Mouse (Mus musculus) layer of hippocampus, adult 9-11 months (tissue): ENCODE data around the gene Gm45234.
A peak's percentile ranks its signal among the peaks of the same experiment; 100 is the strongest.

Source experiments
- DNase-seq: peaks from one replicate; pipeline ENCODE4 v3.0.0; 2022

Gene Gm45234

DNA sequence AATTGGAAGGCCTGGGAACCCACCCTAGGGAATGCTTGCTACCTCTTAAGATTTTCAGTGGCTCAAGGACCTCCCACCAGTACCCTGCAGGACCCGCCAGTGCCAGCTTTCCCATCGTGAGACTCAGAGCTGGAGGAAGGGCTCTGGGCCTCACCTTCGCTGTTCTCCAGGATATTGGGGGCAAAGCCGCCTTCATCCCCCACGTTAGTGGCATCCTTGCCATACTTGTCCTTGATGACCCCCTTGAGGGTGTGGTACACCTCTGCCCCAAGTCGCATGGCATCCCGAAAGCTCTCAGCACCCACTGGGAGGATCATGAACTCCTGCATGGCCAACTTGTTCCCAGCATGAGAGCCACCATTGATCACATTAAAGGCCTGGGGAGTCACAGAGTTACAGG, 10.1 kb upstream of the Gm45234 start:
- DNase-seq = no peak

DNA sequence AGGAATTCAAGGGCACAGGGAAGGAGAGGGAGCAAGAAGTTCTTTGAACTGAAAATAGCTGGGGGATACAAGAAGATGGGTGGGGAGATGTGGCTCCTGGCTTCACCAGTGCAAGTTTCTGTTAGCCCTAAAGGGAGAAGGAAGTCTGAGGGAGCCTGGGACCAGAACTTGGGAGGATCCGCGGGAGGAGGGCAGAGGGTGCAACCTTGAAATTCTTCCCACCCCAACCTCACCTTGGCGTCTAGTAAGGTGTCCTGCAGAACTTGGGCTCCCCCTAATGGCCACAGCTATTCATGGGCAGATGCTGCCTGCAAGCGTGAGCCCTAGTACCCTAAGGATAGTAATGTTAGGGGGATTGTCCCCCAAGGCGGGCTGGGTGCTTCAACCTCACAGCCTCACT, 3.4 kb upstream of the Gm45234 start:
- peak; percentile 86 for DNase-seq

DNA sequence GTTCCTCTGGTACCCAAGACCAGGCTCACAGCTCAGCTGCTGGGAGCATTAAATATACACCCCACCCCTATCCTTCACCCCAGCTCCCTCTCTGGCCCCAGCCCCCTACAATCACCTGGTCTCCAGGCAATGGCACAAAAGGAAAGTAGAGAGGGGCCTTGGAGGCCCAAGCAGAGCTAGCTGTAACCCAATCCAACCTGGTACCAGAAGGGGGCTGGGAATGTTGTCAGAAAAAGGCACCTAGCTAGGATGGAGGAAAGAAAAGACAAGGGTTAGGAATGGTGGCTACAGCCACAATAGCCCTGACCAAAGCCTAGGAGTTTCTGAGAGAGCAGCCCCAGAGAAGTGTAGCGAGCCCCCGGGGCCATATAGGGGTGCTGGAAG, 3.0 kb upstream of the Gm45234 start:
- DNase-seq = no peak

DNA sequence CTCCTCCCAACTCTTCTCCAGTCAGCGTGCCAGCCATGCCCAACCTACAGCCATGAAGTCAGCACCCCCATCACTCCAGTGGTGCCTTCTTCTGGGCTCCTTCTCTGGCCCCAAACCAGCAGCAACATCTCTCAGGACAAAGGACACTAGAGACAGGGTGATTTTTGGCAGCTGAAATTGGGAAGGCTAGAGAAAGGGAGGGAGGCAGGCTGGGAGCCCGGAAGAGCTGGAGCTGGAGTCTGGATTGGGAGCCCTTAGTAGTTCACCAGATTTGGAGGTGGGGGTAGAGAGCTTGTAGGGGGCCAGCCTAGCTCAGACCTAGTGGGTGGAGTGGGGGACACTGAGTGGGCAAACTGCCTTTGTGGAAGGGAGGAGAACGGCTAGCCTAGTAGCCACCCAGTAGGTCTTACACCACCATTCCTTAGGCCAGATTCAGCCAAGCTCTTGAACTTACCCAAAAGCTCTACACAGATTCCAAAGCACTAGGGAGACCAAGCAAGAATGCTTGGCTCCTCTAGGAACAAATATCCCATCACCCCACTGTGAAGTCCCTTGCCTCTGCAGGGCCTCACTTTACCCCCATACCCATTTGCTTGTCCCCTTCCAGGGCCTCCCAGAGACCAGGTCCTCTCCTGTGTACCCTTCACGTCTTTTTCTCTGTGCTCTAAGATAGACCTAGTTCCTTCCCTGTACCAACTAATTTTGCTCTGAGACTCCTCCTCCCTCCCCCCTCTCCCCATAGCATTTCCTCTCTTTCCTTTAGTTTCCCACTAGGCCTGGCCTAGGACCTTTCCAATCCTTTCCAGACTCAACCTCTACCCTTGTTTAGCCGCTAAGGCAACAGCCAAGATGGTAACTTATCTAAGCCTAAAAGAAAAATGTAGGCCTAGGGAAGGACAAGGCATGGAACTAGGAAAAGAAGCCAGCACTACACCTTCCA, 2.4 kb upstream of the Gm45234 start:
- peak; percentile 70 for DNase-seq

DNA sequence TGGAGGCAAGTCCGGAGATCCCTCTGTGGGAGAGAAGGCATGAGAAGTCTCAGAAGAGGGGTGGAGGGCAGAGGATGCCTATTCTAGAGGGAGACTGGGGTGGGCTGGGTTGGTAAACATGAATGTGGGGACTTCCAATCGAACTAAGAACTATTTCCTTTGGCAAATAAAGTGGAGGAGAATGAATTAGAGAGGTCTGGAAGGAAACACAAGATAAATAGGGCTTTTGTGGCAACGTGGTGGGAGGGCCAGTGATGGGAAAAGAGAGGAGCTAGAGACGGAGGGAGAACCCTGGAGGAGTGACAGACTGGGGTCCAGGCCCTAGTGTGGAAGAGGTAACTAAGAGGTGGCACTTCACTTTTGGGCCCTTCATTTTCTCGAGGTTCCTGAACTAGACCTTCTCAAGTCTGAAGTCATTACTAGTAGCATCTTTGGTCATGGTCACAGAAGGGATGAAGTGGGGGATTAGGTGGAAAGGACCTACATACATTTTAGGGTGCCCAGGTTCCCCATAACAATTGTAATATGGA, 1.6 kb upstream of the Gm45234 start:
- DNase-seq = no peak

DNA sequence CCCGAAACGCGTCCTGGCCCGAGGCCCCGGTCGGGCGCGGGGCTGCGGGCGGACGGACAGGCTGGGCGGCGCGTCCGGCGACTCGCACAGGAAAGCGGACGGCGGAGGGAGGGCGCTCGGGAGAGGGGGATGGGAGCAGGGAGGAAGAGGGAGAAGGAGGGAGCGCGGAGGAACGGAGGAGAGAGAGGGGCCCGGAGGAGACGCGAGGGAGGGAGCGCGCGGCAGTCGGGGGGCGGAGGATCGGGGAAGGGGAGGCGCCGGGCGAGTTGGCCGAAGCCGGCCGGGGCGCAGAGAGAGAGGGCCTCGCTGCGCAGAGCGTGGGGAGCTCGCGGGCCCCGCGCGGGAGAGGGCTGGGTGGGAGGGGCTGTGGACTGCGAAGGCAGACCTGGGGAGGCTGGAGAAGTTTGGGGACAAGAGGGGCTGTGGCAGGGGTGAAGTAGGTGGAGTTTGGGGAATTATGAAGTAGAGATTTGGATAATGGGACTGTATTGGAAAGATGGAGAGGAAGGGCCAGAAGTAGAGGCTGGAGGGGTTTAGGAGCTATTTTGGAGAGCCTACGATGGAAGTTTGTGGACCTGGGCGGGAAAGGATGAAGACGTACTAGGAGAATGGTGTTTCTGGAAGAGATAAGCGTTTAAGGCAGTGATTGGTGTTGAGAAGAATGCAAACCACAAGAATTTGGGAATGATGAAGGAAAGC, 980 bp upstream of the Gm45234 start:
- DNase-seq = peak; percentile 79

DNA sequence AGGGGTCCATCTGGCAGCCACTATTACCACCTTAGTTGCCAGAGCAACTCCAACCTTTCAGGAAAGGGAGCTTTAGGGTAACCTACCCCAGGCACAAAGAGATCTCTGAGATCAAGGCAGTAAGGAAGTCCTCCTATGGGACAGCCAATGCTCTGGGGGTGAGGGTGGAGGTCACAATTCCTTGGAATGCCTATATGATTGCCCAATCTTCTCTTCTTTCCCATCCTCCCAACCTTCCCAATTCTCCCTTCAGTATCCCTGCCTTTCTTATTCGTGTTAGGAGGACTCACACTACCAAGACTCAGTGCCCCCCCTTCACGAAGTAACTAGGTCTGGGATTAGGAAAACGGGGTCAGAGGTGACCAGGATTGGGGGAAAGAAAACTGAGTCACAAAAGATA, 515 bp downstream of the Gm45234 start:
- DNase-seq = no peak

DNA sequence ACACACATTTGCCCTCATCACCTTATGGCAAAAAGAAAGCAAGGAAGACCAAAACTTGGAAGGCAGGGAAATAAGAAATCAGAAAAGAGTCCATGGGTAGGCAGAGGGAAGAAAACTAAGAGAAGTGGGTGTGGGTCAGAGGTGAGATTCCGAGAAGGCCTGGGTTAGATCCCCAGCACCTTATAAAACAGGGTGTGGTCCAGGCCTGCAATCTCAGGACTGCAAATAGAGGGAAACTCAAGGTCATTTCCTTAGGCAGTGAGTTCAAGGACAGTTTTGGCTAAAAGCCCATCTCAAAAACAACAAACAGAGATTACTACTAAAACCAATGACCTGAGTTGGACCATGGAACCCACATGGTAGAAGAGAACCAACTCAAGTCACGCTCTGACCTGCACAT, 2.0 kb downstream of the Gm45234 start:
- DNase-seq = no peak

DNA sequence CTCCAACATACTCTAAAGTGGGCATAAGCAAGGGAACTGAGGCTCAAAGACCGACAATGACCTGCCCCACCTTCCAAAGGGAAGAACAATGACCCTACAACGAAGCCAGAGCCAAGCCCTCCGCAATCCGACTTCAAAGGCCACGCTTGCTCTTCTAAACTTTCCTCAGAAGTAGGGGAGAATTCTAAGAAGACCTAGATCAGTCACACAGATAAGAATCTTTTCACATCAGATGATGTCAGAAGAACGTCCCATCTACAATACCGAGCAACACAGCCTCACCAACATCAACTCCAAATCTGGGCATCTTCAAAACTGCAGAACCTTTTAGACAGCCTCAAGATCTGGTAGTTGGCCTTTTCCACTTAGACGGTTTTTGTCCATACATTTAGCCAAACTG, 5.4 kb downstream of the Gm45234 start:
- no peak for DNase-seq

DNA sequence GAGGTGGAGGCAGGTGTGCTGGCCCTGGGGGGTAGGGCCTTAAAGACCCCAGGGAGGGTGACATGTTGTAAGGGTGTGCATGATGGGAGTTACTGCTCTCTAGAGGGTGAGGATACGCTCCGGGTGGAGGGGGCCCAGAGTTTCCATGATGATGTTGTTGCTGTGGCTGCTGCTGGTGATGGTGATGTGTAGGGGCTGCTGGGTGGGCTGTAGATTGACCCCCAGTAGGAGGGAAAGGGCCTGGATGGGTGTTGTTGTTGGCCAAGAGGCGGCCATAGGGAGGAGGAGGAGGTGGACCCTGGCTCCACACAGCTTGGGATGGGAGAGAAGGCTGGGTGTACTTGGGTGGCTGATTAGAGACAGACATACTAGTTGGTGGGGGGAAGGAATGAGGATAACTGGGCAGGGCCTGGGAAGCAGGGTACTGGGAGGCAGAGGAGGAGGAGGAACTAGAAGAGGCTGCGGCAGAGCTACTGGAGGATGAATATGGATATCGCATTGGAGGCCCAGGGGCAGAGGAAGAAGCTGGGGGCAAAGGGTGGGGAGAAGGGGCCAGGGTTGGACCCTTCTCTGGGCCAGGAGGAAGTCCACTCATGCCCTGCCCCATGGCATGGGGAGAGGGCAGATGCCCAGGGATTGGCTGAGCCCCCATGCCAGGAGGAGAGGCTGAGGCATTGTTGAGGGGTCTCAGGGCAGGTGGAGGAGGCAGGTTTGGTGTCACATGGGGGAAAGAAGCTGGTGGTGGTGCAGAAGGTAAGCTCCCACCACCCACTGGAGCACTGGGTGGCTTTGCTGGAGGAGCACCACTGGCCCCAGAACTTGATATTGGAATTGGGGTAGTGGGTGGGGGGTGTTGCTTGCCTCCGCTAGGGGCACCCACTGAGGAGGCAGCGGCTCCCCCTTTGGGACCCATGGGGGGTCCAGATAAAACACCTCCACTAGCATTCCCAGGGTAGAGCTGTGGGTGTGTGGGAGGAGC, 8.9 kb downstream of the Gm45234 start:
- no peak for DNase-seq

DNA sequence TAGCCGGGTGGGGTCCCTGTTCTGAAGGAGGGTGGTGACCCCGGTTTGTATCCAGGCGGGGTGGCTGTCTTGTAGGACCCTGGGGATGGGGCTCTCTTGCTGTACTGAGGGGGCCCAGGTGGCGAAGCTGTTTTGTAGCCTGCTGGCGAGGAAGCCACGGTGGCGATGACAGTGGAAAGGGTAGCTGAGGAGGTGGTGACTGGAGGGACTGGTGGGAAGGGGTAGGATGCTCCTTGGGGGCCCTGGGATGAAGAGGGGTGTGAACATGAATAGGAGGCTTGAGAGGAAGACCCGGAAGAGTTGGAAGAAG, 9.6 kb downstream of the Gm45234 start:
- DNase-seq = no peak

DNA sequence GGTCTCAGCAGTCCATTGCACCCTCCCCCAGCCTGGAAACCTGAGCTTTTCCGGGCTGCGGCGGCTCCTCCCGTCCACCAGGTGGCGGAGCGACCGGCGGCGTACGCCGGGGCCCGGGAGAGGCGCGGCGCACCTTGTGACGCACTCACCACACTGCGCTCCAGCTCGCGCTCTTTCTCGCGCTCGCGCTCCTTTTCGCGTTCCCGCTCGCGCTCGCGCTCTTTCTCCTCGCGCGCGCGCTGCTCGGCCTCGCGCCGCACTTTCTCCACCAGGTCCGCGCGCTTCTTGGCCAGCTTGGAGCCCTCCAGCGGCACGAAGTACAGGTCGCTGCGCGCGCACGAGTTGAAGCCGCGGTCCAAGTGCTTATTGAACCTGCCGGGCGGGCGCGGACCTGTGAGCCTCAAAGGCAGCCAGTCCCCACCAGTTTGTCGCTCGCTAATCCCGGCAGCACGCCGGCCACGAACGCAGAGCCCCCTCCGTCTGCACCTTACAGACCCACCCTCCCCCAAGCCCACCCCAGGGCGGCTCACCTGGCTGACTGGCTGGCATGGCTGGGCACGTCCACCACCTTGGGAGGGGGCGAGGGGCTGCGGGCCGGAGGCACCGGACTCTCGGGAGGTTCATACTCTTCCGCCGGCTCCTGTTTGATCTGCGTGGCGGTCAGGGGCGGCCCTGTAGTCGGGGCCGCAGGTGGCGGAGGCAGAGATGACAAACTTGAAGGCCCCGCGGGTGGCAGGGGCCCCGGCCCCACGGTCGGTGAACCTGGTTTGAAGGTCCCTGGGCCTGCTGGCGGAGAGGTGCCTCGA, 10.1 kb downstream of the Gm45234 start:
- peak; percentile 94 for DNase-seq

DNA sequence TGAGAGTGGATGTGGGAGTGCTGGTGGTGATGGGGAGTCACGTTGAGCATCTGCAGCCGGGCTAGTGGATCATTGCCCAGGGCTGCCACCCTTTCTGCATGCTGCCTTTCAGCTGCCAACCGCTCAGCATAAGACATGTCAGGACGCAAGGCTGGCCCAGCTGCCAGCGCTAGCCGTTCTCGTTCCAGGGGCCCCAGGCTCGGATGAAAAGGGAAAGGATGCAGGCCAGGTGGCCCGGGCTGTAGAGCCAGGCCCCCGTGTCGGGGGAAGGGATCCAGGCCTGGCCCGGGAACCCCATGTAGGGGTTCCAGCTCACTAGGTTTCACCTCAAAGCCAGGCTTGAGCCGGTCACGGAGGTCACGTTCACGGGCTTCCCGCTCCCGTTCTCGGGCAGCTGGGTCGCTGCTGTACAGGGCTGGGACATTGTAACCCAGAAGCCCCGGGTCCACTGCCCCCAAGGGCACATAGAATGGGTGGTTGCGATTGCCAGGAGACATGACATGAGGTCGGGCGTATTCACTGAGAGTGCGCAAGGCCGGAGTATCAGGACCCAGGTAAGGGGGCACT, 11.0 kb downstream of the Gm45234 start:
- DNase-seq = no peak

DNA sequence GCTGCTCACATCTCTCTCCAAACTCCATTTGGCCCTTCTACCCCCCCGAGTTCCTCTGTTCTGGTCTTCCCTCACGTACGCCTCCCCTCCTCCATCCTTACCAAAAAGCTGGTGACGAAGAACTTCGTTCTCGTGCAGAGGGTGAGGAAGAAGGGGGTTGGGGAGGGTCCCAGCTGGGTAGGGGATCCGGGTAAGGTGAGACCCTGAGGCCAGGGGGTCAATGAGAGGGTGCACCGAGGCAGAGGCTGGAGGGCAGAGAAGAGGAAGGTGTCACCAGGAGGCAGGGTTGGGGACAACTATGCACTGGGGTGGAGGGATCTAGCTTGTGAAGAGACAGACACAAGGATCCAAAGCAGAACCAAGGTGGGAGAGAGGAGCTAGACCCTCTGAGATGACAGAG, 12.2 kb downstream of the Gm45234 start:
- no peak for DNase-seq

DNA sequence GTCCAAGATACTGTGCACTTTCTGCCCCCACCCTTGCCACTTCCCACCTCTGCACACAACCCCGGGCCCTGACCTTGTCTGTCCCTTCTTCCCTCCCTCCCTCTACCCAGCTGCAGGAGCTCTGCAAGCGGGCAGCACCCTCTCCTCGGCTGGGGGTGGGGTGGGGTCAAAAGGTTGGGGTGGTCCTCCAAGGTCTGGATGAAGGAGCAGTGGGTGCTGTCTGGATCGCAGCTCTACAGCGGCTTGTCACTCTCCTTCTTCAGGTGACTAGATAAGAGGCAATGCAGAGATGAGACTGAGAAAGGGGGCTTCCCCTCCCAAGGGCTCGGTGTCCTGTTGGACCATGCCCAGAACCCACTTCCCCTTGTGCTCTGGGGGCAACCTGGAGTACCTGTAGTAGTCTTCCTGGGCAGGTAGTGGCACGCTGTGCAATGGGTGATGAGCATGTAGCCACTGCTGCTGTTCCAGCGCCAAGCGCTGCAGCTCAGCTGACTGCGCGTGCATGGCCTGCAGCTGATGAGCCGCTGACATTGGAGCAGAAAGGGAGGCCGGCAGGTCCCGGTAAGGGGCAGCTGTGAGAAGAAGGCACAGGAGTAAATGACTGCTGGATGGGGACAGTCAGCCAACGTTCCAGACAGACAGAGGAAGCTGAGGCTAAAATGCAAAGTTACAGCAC, 12.8 kb downstream of the Gm45234 start:
- DNase-seq = no peak

DNA sequence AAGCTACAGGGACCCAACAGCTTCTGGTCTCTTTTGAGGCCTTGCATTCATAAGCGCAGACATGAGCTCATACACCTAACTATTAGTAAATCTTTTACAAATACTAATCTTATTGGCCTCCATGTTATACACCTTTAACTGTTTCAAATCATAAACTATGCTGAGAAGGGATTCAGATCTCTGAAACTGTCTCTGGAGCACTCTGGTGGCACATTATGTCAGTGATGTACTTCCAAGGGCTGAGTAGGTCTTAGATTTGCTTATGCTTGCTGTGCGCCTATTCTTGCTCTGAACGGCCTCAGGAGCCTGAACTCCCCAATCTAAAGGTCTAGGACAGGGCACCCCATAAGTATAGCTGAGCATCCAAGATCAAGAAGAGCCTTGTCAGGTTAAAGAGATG, 14.0 kb downstream of the Gm45234 start:
- no peak for DNase-seq

DNA sequence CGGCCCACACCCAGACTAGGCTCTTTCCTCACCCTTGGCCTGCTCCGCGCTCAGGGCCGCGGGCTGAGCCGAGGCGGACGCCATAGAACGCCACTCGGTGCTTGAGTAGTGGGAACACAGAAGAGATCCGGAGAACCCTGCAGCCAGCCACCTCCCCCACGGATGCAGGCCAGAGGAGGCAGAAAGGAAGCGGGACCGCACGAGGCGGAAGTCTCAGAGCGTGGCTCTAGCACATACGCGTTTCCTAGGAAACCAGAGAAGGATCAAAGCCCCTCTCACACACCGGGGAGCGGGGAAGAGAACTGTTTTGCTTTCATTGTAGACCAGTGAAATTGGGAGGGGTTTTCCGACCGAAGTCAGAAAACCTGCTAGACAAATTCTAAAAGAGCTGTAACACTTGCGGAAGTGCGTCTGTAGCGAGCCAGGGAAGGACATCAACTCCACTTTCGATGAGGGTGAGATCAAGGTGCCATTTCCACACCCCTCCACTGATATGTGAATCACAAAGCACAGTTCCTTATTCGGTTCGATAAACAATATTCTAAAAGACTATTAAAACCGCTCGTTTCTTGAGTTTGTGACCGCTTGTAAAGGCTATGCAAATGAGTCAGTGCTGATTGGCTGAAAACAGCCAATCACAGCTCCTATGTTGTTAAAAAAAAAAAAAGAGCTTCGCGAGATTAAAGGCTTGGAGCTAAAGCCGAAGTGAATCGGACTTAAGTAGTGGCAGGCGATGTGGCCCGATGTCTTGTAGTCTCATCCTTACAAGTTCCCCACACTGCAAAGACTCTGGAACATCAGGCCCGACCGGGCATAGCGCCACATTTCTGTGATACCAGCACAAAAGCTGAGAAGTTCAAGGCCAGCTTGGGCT, 14.7 kb downstream of the Gm45234 start, which contains the start of gene Grcc10:
Gene Grcc10 (minus strand): TSS at position 487 of the 874 bp plus-strand sequence.
- peak; percentile 93 for DNase-seq

DNA sequence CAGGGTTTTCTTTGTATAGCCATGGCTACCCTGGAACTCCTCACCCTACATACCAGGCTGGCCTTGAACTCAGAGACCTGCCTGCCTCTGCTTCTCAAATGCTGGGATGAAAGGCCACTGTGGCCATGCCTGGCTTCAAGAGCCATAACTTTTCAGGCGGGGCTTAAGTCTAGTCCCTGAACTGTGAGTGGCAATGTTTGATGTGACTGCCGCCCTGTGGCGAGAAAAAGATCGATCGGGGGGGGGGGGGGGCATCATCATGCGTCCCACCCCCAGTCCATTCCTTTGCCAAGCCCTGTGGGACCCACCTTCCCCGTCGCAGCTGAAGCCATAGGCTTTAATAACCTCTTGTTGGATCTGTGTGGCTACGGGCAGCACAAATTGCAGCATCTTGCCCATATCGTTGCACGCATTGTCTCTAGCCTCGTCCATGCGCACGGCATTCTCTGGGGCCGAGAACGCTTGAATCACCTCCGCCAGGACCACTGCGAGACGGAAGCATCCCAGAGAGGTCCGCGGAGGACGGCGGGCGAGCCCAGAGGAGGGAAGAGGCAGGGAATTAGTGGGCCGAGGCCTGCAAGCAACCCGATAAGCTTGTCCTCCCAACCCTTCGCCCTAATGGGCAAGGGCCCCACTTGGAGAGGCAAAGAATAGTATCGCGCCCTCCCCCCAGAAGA, 15.5 kb downstream of the Gm45234 start:
- peak; percentile 66 for DNase-seq

DNA sequence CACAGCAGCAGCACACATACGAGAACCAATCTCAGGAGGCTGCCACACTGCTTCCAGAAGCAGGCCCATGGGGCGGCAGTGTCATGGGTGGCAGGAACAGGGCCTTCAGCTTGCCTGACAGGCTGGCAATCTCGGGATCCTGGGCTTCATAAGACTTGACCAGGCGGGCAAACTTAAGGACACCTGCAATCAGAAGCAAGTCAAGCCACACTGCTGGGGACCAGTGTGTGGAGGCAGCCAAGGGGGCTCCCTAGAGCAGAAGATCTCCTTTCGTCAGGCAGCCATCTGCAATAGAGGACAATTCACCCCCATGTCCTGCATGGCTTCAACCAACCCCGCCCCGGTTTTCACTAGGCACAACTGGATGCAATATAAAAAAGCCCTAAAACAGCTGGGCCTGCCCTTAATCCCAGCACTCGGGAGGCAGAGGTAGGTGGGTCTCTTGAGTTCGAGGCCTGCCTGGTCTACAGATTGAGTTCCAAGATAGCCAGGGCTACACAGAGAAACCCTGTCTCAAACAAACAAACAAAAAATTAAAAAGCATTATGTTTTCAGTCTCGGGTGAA, 16.5 kb downstream of the Gm45234 start:
- DNase-seq = no peak
